Mouse (Mus musculus) CH12.LX (cell line): ENCODE results near the gene Klhl31. TPM values are rescaled to one million over a fixed set of nuclear protein-coding genes. Genes with fewer than 3 reads are reported as not detected.
A peak's percentile ranks its signal among the peaks of the same experiment; 100 is the strongest.

ENCODE experiments used
- DNase-seq: peaks from one replicate; pipeline ENCODE4 v3.0.0-alpha.2; 2013; ENCODE audit errors: extremely low read depth
- H3K27ac ChIP-seq: 2 replicates; pipeline ENCODE4 v1.5.1; 2012; ENCODE audit warnings: low read depth, mild to moderate bottlenecking, control low read depth, moderate library complexity; ENCODE audit not compliant: insufficient read depth
- H3K27me3 ChIP-seq: replicated peaks from 2 replicates; pipeline ENCODE3; 2012; ENCODE audit warnings: inconsistent platforms
- H3K36me3 ChIP-seq, 2 experiments: replicated peaks in 1 of 2; 2 replicates each; pipeline versions ENCODE3 to v1.6.1; 2012; ENCODE audit warnings: inconsistent platforms in 1 of 2, low read length in 1 of 2, mild to moderate bottlenecking in 1 of 2, mixed read lengths in 1 of 2, moderate library complexity in 1 of 2; ENCODE audit not compliant: control insufficient read depth in 1 of 2, insufficient read depth in 1 of 2
- H3K4me1 ChIP-seq, 2 experiments: 2 replicates each; pipeline ENCODE4 v1.6.1; 2012; ENCODE audit warnings: inconsistent platforms in 1 of 2, moderate library complexity in 1 of 2; ENCODE audit not compliant: insufficient read depth in 2 of 2, control insufficient read depth in 1 of 2
- H3K4me2 ChIP-seq: 2 replicates; pipeline ENCODE4 v1.6.1; 2012; ENCODE audit warnings: low read depth, mild to moderate bottlenecking, control low read depth; ENCODE audit not compliant: poor library complexity, insufficient read depth, severe bottlenecking
- H3K4me3 ChIP-seq, 3 experiments: fragments of 150-350 bp in 1 of 3; sonication (generic) in 1 of 3; replicated peaks in 1 of 3; 2 replicates each; pipeline versions ENCODE3 to v1.5.1; 2011 to 2012; ENCODE audit warnings: low read depth in 2 of 3, low read length in 2 of 3, mild to moderate bottlenecking in 2 of 3, moderate library complexity in 2 of 3, control low read depth in 1 of 3, improper control_type of control experiment in 1 of 3, inconsistent platforms in 1 of 3, mixed read lengths in 1 of 3; ENCODE audit not compliant: poor library complexity in 1 of 3
- H3K79me2 ChIP-seq: replicated peaks from 2 replicates; pipeline ENCODE4 v1.6.1; 2012; ENCODE audit warnings: mild to moderate bottlenecking, moderate library complexity; ENCODE audit not compliant: control insufficient read depth, poor library complexity, insufficient read depth, severe bottlenecking; ENCODE audit errors: extremely low read depth
- H3K9ac ChIP-seq: 2 replicates; pipeline ENCODE4 v1.6.1; 2012; ENCODE audit warnings: low read depth, mild to moderate bottlenecking, control low read depth, moderate library complexity; ENCODE audit not compliant: insufficient read depth
- H3K9me3 ChIP-seq: replicated peaks from 2 replicates; pipeline ENCODE3; 2012; ENCODE audit warnings: low read length, inconsistent platforms, mixed read lengths
- BHLHE40 ChIP-seq: IDR thresholded peaks from 2 replicates; pipeline ENCODE4 v1.6.1; 2011; ENCODE audit warnings: mild to moderate bottlenecking, low read depth, low read length, improper control_type of control experiment
- CTCF ChIP-seq, 2 experiments: IDR thresholded peaks in 1 of 2; conservative IDR thresholded peaks in 1 of 2; 2 replicates each; pipeline ENCODE4 v1.5.1; 2011 to 2012; ENCODE audit warnings: low read depth in 2 of 2, low read length in 2 of 2, improper control_type of control experiment in 1 of 2, inconsistent platforms in 1 of 2, mild to moderate bottlenecking in 1 of 2, moderate library complexity in 1 of 2
- E2F4 ChIP-seq: IDR thresholded peaks from 2 replicates; pipeline ENCODE4 v1.6.1; 2011; ENCODE audit warnings: low read depth, low read length, improper control_type of control experiment; ENCODE audit not compliant: insufficient replicate concordance
- EP300 ChIP-seq: IDR thresholded peaks from 2 replicates; pipeline ENCODE4 v1.6.1; 2011; ENCODE audit warnings: low read length, improper control_type of control experiment
- ETS1 ChIP-seq: conservative IDR thresholded peaks from 2 replicates; pipeline ENCODE4 v1.6.1; 2012; ENCODE audit warnings: low read depth, mild to moderate bottlenecking, inconsistent platforms, low read length, improper control_type of control experiment, moderate library complexity
- GABPA ChIP-seq: IDR thresholded peaks from 2 replicates; pipeline ENCODE4 v1.6.1; 2012; ENCODE audit warnings: low read depth, low read length, improper control_type of control experiment, inconsistent platforms; ENCODE audit not compliant: insufficient replicate concordance
- HCFC1 ChIP-seq: IDR thresholded peaks from 2 replicates; pipeline ENCODE4 v1.6.1; 2012; ENCODE audit warnings: low read depth, mild to moderate bottlenecking, inconsistent platforms, low read length, improper control_type of control experiment
- IRF4 ChIP-seq: IDR thresholded peaks from 2 replicates; pipeline ENCODE4 v1.6.1; 2014; ENCODE audit warnings: low read depth, mild to moderate bottlenecking, inconsistent platforms, low read length, improper control_type of control experiment
- JUN ChIP-seq: IDR thresholded peaks from 2 replicates; pipeline ENCODE4 v1.6.1; 2011; ENCODE audit warnings: low read depth, mild to moderate bottlenecking, low read length, improper control_type of control experiment, moderate library complexity; ENCODE audit not compliant: insufficient read depth
- JUND ChIP-seq: conservative IDR thresholded peaks from 2 replicates; pipeline ENCODE4 v1.6.1; 2011; ENCODE audit warnings: low read depth, low read length, improper control_type of control experiment
- MAFK ChIP-seq: IDR thresholded peaks from 2 replicates; pipeline ENCODE4 v1.6.1; 2011; ENCODE audit warnings: low read length, improper control_type of control experiment; ENCODE audit not compliant: insufficient replicate concordance
- MAZ ChIP-seq: IDR thresholded peaks from 2 replicates; pipeline ENCODE4 v1.6.1; 2012; ENCODE audit warnings: low read depth, mild to moderate bottlenecking, inconsistent platforms, low read length, improper control_type of control experiment, moderate library complexity
- MEF2A ChIP-seq: IDR thresholded peaks from 2 replicates; pipeline ENCODE4 v1.6.1; 2014; ENCODE audit warnings: low read depth, mild to moderate bottlenecking, inconsistent platforms, low read length, improper control_type of control experiment, borderline replicate concordance
- MXI1 ChIP-seq: IDR thresholded peaks from 2 replicates; pipeline ENCODE4 v1.6.1; 2011; ENCODE audit warnings: mild to moderate bottlenecking, low read depth, low read length, improper control_type of control experiment
- MYC ChIP-seq: IDR thresholded peaks from 2 replicates; pipeline ENCODE4 v1.6.1; 2011; ENCODE audit warnings: low read depth, mild to moderate bottlenecking, improper control_type of control experiment, low read length
- NRF1 ChIP-seq: IDR thresholded peaks from 2 replicates; pipeline ENCODE4 v1.6.1; 2014; ENCODE audit warnings: low read depth, mild to moderate bottlenecking, inconsistent platforms, low read length, improper control_type of control experiment, moderate library complexity
- POLR2A ChIP-seq: IDR thresholded peaks from 2 replicates; pipeline ENCODE4 v1.6.1; 2011; ENCODE audit warnings: low read depth, mild to moderate bottlenecking, improper control_type of control experiment, low read length
- RAD21 ChIP-seq: IDR thresholded peaks from 2 replicates; pipeline ENCODE4 v1.6.1; 2011; ENCODE audit warnings: low read depth, mild to moderate bottlenecking, low read length, improper control_type of control experiment, moderate library complexity
- RCOR1 ChIP-seq: conservative IDR thresholded peaks from 2 replicates; pipeline ENCODE4 v1.6.1; 2012; ENCODE audit warnings: low read depth, mild to moderate bottlenecking, inconsistent platforms, low read length, improper control_type of control experiment
- SIN3A ChIP-seq: IDR thresholded peaks from 2 replicates; pipeline ENCODE4 v1.6.1; 2012; ENCODE audit warnings: low read length, improper control_type of control experiment, inconsistent platforms
- SMC3 ChIP-seq: IDR thresholded peaks from 2 replicates; pipeline ENCODE4 v1.6.1; 2011; ENCODE audit warnings: low read depth, low read length, improper control_type of control experiment
- TBP ChIP-seq: conservative IDR thresholded peaks from 2 replicates; pipeline ENCODE4 v1.6.1; 2011; ENCODE audit warnings: low read depth, low read length, improper control_type of control experiment
- TCF12 ChIP-seq: IDR thresholded peaks from 2 replicates; pipeline ENCODE4 v1.6.1; 2014; ENCODE audit warnings: low read depth, mild to moderate bottlenecking, inconsistent platforms, low read length, improper control_type of control experiment
- USF1 ChIP-seq: IDR thresholded peaks from 2 replicates; pipeline ENCODE4 v1.6.1; 2014; ENCODE audit warnings: low read depth, mild to moderate bottlenecking, inconsistent platforms, low read length, improper control_type of control experiment
- USF2 ChIP-seq: conservative IDR thresholded peaks from 2 replicates; pipeline ENCODE4 v1.6.1; 2011; ENCODE audit warnings: low read depth, low read length, improper control_type of control experiment
- ZKSCAN1 ChIP-seq: IDR thresholded peaks from 2 replicates; pipeline ENCODE4 v1.6.1; 2012; ENCODE audit warnings: low read depth, inconsistent platforms, low read length, improper control_type of control experiment, borderline replicate concordance
- dilution Hi-C: fragments of 300-500 bp; cut with MboI; formaldehyde crosslinking; loops from 2 replicates; pipeline ENCODE4 v1.14.3; 2020; ENCODE audit warnings: low sequenced_read_pairs; ENCODE audit not compliant: extremely low pct_unique_long_range_greater_than_20kb, extremely low pct_ligation_motif_present
- in situ Hi-C: fragments of 300-500 bp; cut with MboI; formaldehyde crosslinking; loops from 3 replicates; pipeline ENCODE4 v1.14.3; 2019; ENCODE audit warnings: low sequenced_read_pairs, low pct_ligation_motif_present, low pct_unique_long_range_greater_than_20kb, mixed read lengths
- polyA plus RNA-seq: library from polyadenylated mRNA; unstranded; fragments of >175 nt; gene quantifications from 2 replicates; pipeline ENCODE4 v1.2.1, GENCODE M21; 2012; ENCODE audit warnings: low read depth; ENCODE audit not compliant: insufficient read length
- total RNA-seq, 2 experiments: library from RNA; depleted of rRNA; stranded (reverse); fragments of 300-350 nt in 1 of 2; fragments of >200 nt in 1 of 2; gene quantifications; 2 replicates each; pipeline ENCODE4 v1.2.3; 2012 to 2014

Klhl31 gene
- total and polyA plus RNA-seq, 3 experiments: not detected

- no peak for TF ChIP-seq MAFK
- TF ChIP-seq ZKSCAN1: no peak
- TF ChIP-seq JUND: no peak
- no peak for TF ChIP-seq USF1
- TF ChIP-seq TBP: no peak
- no peak for TF ChIP-seq SMC3
- no peak for TF ChIP-seq BHLHE40
- TF ChIP-seq CTCF (conservative IDR thresholded peaks at IDR 0.05 in 1 of 2, IDR thresholded peaks at IDR 0.05 in 1 of 2; ENCODE audit: low read depth in 2 of 2, low read length in 2 of 2): no peak
- TF ChIP-seq MEF2A: no peak
- Histone ChIP-seq H3K9me3 (no peaks in the 10 kb centered on the region), H3K27ac (no peak overlapping the region), H3K9ac (no peak overlapping the region), H3K27me3 (no peaks in the 10 kb centered on the region), H3K36me3 (no peaks in the 10 kb centered on the region), H3K4me2 (no peak overlapping the region), H3K4me3 (no peak overlapping the region), H3K4me1 (peaks cover 0 to 2% of the 10 kb centered on the region in 2 experiments; a peak in 1 of 4 replicates), H3K79me2 (no peaks in the 10 kb centered on the region)
- in situ Hi-C loops: no loop called here
- dilution Hi-C loops: no loop called here
- DNase-seq: no peak
Observed at GRCm38 (mm10) chr9:77637357-77637756, 1.1 kb downstream of the Klhl31 start.

GRCm38 (mm10) chr9:77645176-77645575, 8.9 kb downstream of the Klhl31 start:
- dilution Hi-C loops: no loop called here
- in situ Hi-C loops: no loop called here
- no peaks in the 10 kb centered on the region for H3K36me3 ChIP-seq

GRCm38 (mm10) chr9:77651847-77652246, 15.5 kb downstream of the Klhl31 start:
- Histone ChIP-seq H3K36me3 (no peaks in the 10 kb centered on the region), H3K79me2 (no peaks in the 10 kb centered on the region), H3K4me2 (no peak overlapping the region; the same call in 1 of the 2 replicates), H3K9ac (no peak overlapping the region), H3K9me3 (peaks cover 4% of the 10 kb centered on the region), H3K4me3 (no peak overlapping the region), H3K27ac (no peak overlapping the region), H3K4me1 (peaks cover 16% of the 10 kb centered on the region in 2 experiments), H3K27me3 (no peaks in the 10 kb centered on the region)
- DNase-seq: peak; percentile 50
- dilution Hi-C loops: no loop called here
- in situ Hi-C loops: loop anchor here (25.0 kb wide), 1 partner anchor 385 kb away; no protein-coding TSS in a partner anchor
- TF ChIP-seq EP300: peak; percentile 80
- no peak for TF ChIP-seq RAD21
- TF ChIP-seq ZKSCAN1: no peak
- TF ChIP-seq NRF1: no peak
- TF ChIP-seq RCOR1: no peak
- TF ChIP-seq MAZ: no peak
- TF ChIP-seq POLR2A: no peak
- TF ChIP-seq MYC: no peak
- TF ChIP-seq JUN: peak; percentile 49
- no peak for TF ChIP-seq HCFC1
- peak; percentile 27; the same call in 1 of the 2 replicates for TF ChIP-seq ETS1
- TF ChIP-seq JUND: peak; percentile 87
- no peak for TF ChIP-seq SIN3A
- TF ChIP-seq GABPA: no peak
- no peak for TF ChIP-seq MXI1
- TF ChIP-seq MAFK: no peak
- TF ChIP-seq CTCF (conservative IDR thresholded peaks at IDR 0.05 in 1 of 2, IDR thresholded peaks at IDR 0.05 in 1 of 2; ENCODE audit: low read depth in 2 of 2, low read length in 2 of 2): no peak
- TF ChIP-seq IRF4: peak; percentile 90
- TF ChIP-seq USF1: peak; percentile 47
- TF ChIP-seq E2F4: no peak

More at GRCm38 (mm10) chr9:77645176-77645575, 8.9 kb downstream of the Klhl31 start:
- no peaks in the 10 kb centered on the region for H3K27me3 ChIP-seq
- TF ChIP-seq USF2 (no peak), TCF12 (no peak), USF1 (no peak)
- TF ChIP-seq, all 38 proteins: peak for 0
- Histone ChIP-seq H3K4me1 (peaks cover 0 to 2% of the 10 kb centered on the region in 2 experiments; a peak in 1 of 4 replicates), H3K9ac (no peak overlapping the region), H3K4me2 (no peak overlapping the region), H3K4me3 (no peak overlapping the region), H3K79me2 (no peaks in the 10 kb centered on the region), H3K27ac (no peak overlapping the region), H3K9me3 (no peaks in the 10 kb centered on the region)
- no peak for DNase-seq
